Mouse (Mus musculus) heart, embryonic 14.5 days (tissue): Measurements from ENCODE around the gene Abhd17a. TPM values are rescaled to one million over a fixed set of nuclear protein-coding genes. Genes with fewer than 3 reads are reported as not detected.

ENCODE experiments used
- ATAC-seq: fragments of 200-750 bp; cut with Nextera tagmentation; 2 replicates; pipeline ENCODE4 v1.8.0; 2017; ENCODE audit warnings: low read depth, moderate TSS enrichment; ENCODE audit not compliant: insufficient number of reproducible peaks, insufficient read depth, low FRiP score
- H3K27ac ChIP-seq, 2 experiments: fragments of 200-500 bp in 1 of 2; fragments of 300-500 bp in 1 of 2; sonication (generic) in 1 of 2; replicated peaks in 1 of 2; 2 replicates each; pipeline ENCODE4 v1.5.1; 2012 to 2014; ENCODE audit warnings: low read depth in 2 of 2, low read length in 2 of 2, control low read depth in 1 of 2, mild to moderate bottlenecking in 1 of 2, mixed read lengths in 1 of 2; ENCODE audit not compliant: control insufficient read depth in 1 of 2, insufficient read depth in 1 of 2
- H3K27me3 ChIP-seq: fragments of 300-500 bp; sonication (generic); 2 replicates; pipeline ENCODE4 v1.6.1; 2014; ENCODE audit warnings: mild to moderate bottlenecking, low read length, control low read depth; ENCODE audit not compliant: control insufficient read depth, insufficient read depth
- H3K36me3 ChIP-seq: fragments of 300-500 bp; sonication (generic); 2 replicates; pipeline ENCODE4 v1.6.1; 2014; ENCODE audit warnings: mild to moderate bottlenecking, control low read depth, low read length, mixed read lengths; ENCODE audit not compliant: control insufficient read depth, insufficient read depth
- H3K4me1 ChIP-seq, 2 experiments: fragments of 200-500 bp in 1 of 2; fragments of 300-500 bp in 1 of 2; sonication (generic) in 1 of 2; 2 replicates each; pipeline ENCODE4 v1.6.1; 2012 to 2014; ENCODE audit warnings: low read length in 2 of 2, control low read depth in 1 of 2, mixed read lengths in 1 of 2; ENCODE audit not compliant: control insufficient read depth in 2 of 2, insufficient read depth in 2 of 2
- H3K4me2 ChIP-seq: fragments of 300-500 bp; sonication (generic); 2 replicates; pipeline ENCODE4 v1.6.1; 2014; ENCODE audit warnings: mild to moderate bottlenecking, low read length
- H3K4me3 ChIP-seq, 2 experiments: fragments of 200-500 bp in 1 of 2; fragments of 300-500 bp in 1 of 2; sonication (generic) in 1 of 2; 2 replicates each; pipeline ENCODE4 v1.5.1; 2012 to 2014; ENCODE audit warnings: low read length in 2 of 2, mild to moderate bottlenecking in 2 of 2, control low read depth in 1 of 2, low read depth in 1 of 2, moderate library complexity in 1 of 2; ENCODE audit not compliant: control insufficient read depth in 1 of 2, insufficient read depth in 1 of 2
- H3K9ac ChIP-seq: fragments of 300-500 bp; sonication (generic); 2 replicates; pipeline ENCODE4 v1.6.1; 2014; ENCODE audit warnings: mild to moderate bottlenecking, low read length
- H3K9me3 ChIP-seq: fragments of 300-500 bp; sonication (generic); 2 replicates; pipeline ENCODE4 v1.6.1; 2016; ENCODE audit warnings: low read length, control low read depth; ENCODE audit not compliant: control insufficient read depth
- WGBS: fragments of 180-500 bp; shearing (Covaris S2); extraction: QIAGEN DNeasy Blood & Tissue Kit; methylation state at CpG from one replicate; pipeline ENCODE4 v1.1.7; 2014; 5-methylcytosine and 5-hydroxymethylcytosine counted together
- polyA plus RNA-seq: library from polyadenylated mRNA; unstranded; fragments of >200 nt; fragmentation: Nextera tagmentation; extraction: Ambion mirVana; gene quantifications from 2 replicates; pipeline ENCODE4 v1.2.1, GENCODE M21; 2014

Abhd17a gene
- polyA plus RNA-seq, 1 experiment from 2014 or later, result 141 TPM

GRCm38 (mm10) chr10:80569664-80570066 is 20.5 kb downstream of the Abhd17a start:
- Histone ChIP-seq H3K9me3 (no peaks in the 10 kb centered on the region), H3K36me3 (peaks cover 19% of the 10 kb centered on the region; the same call in 1 of the 2 replicates), H3K9ac (peak overlapping the region; percentile 47), H3K4me1 (peaks cover 28 to 54% of the 10 kb centered on the region in 2 experiments), H3K4me2 (peak overlapping the region; percentile 47), H3K27ac (peak overlapping the region in 1 of 2 experiments; percentile 37; a peak in 2 of 4 replicates), H3K4me3 (no peak overlapping the region; a peak in 1 of 4 replicates), H3K27me3 (no peaks in the 10 kb centered on the region)
- ATAC-seq, result peak; percentile 45; the same call in 1 of the 2 replicates
- WGBS, result 39% methylated on average over 10 of the region's 10 CpGs

GRCm38 (mm10) chr10:80568876-80569275 is 21.3 kb downstream of the Abhd17a start:
- Histone ChIP-seq H3K36me3 (peaks cover 19% of the 10 kb centered on the region; the same call in 1 of the 2 replicates), H3K9ac (no peak overlapping the region), H3K27me3 (no peaks in the 10 kb centered on the region), H3K9me3 (no peaks in the 10 kb centered on the region), H3K4me1 (peaks cover 24 to 47% of the 10 kb centered on the region in 2 experiments), H3K4me2 (no peak overlapping the region), H3K4me3 (no peak overlapping the region), H3K27ac (no peak overlapping the region)
- ATAC-seq, result no peak
- WGBS, result 97% methylated on average over 29 of the region's 29 CpGs

- Histone ChIP-seq H3K36me3 (peaks cover 19% of the 10 kb centered on the region; the same call in 1 of the 2 replicates), H3K4me3 (no peak overlapping the region), H3K4me1 (peaks cover 18 to 36% of the 10 kb centered on the region in 2 experiments), H3K4me2 (no peak overlapping the region), H3K27ac (no peak overlapping the region), H3K9ac (no peak overlapping the region), H3K9me3 (no peaks in the 10 kb centered on the region), H3K27me3 (no peaks in the 10 kb centered on the region)
- 0 out of 2 replicates have a peak, but pooled peaks have one; percentile 12 for ATAC-seq
- 32% methylated on average over 17 of the region's 17 CpGs for WGBS
Observed at GRCm38 (mm10) chr10:80566375-80567092, 23.6 kb downstream of the Abhd17a start.

GRCm38 (mm10) chr10:80561116-80561944 is 28.8 kb downstream of the Abhd17a start, which contains the start of gene Rexo1:
Rexo1 (minus strand) TSS chr10:80561560.
- WGBS, result under 1% methylated on average over 69 of the region's 72 CpGs
- Histone ChIP-seq H3K4me1 (peaks cover 10 to 35% of the 10 kb centered on the region in 2 experiments), H3K4me3 (peak within 1 kb of the TSS; percentile 71 to 98)

GRCm38 (mm10) chr10:80560621-80561020 is 29.5 kb downstream of the Abhd17a start:
- 2% methylated on average over 13 of the region's 13 CpGs for WGBS
- Histone ChIP-seq H3K4me2 (peak overlapping the region; percentile 75), H3K9me3 (no peaks in the 10 kb centered on the region), H3K9ac (peak overlapping the region; percentile 88), H3K4me3 (peak overlapping the region; percentile 71 to 98), H3K36me3 (0 out of 2 replicates have a peak, but pooled peaks cover 2% of the 10 kb centered on the region), H3K4me1 (peaks cover 10 to 35% of the 10 kb centered on the region in 2 experiments), H3K27ac (no peak overlapping the region), H3K27me3 (no peaks in the 10 kb centered on the region)
- no peak for ATAC-seq

More at GRCm38 (mm10) chr10:80561116-80561944, 28.8 kb downstream of the Abhd17a start, which contains the start of gene Rexo1:
- no peaks in the 10 kb centered on the region for H3K9me3 ChIP-seq
- 0 out of 2 replicates have a peak, but pooled peaks cover 4% of the 10 kb centered on the region for H3K36me3 ChIP-seq
- peak within 1 kb of the TSS; percentile 75 for H3K4me2 ChIP-seq
- ATAC-seq, result peak; percentile 67
- H3K27ac ChIP-seq, result peak within 1 kb of the TSS; percentile 86 to 98
- H3K27me3 ChIP-seq, result no peaks in the 10 kb centered on the region
- H3K9ac ChIP-seq, result peak within 1 kb of the TSS; percentile 88

- H3K4me1 ChIP-seq, result peaks cover 10 to 39% of the 10 kb centered on the region in 2 experiments
- no peak overlapping the region for H3K9ac ChIP-seq
- no peaks in the 10 kb centered on the region for H3K36me3 ChIP-seq
- H3K4me3 ChIP-seq, result no peak overlapping the region
- 92% methylated on average over 7 of the region's 7 CpGs for WGBS
- H3K27me3 ChIP-seq, result no peaks in the 10 kb centered on the region
- H3K4me2 ChIP-seq, result no peak overlapping the region
- ATAC-seq, result no peak
- no peak overlapping the region for H3K27ac ChIP-seq
- H3K9me3 ChIP-seq, result no peaks in the 10 kb centered on the region
Observed at GRCm38 (mm10) chr10:80559431-80559830, 30.7 kb downstream of the Abhd17a start.

- Histone ChIP-seq H3K4me2 (no peak overlapping the region), H3K9ac (peak overlapping the region; percentile 51; the same call in 1 of the 2 replicates), H3K4me3 (no peak overlapping the region), H3K27ac (0 out of 4 replicates have a peak overlapping the region, but pooled peaks of 1 of the 2 experiments have one; percentile 19), H3K36me3 (no peaks in the 10 kb centered on the region), H3K9me3 (no peaks in the 10 kb centered on the region), H3K4me1 (peaks cover 25 to 52% of the 10 kb centered on the region in 2 experiments), H3K27me3 (no peaks in the 10 kb centered on the region)
- 24% methylated on average over 5 of the region's 5 CpGs for WGBS
- no peak for ATAC-seq
Observed at GRCm38 (mm10) chr10:80557346-80557965, 32.7 kb downstream of the Abhd17a start.
